Mouse (Mus musculus) granulocyte monocyte progenitor cell, adult 5-6 weeks (primary cell): ENCODE data around the gene Ighmbp2. TPM values are rescaled to one million over a fixed set of nuclear protein-coding genes. Genes with fewer than 3 reads are reported as not detected.

Source experiments
- ATAC-seq: replicated peaks from 2 replicates; pipeline ENCODE4 v1.8.0; 2016; ENCODE audit warnings: mild to moderate bottlenecking, moderate TSS enrichment, inconsistent platforms; ENCODE audit not compliant: poor library complexity, severe bottlenecking
- total RNA-seq, 2 experiments: library from RNA; stranded (forward) in 1 of 2; stranded (reverse) in 1 of 2; fragments of 200-712, 200-1000 nt in 1 of 2; fragments of >200 nt in 1 of 2; fragmentation: Nextera tagmentation in 1 of 2; gene quantifications; 2 replicates each; pipeline ENCODE4 v1.2.3; 2014 to 2017

The Ighmbp2 gene
- total RNA-seq (2014; fragmentation: Nextera tagmentation) (2.9 and 6.4 TPM in 2 replicates), total RNA-seq (2017) (4.8 and 6.8 TPM in 2 replicates)

DNA sequence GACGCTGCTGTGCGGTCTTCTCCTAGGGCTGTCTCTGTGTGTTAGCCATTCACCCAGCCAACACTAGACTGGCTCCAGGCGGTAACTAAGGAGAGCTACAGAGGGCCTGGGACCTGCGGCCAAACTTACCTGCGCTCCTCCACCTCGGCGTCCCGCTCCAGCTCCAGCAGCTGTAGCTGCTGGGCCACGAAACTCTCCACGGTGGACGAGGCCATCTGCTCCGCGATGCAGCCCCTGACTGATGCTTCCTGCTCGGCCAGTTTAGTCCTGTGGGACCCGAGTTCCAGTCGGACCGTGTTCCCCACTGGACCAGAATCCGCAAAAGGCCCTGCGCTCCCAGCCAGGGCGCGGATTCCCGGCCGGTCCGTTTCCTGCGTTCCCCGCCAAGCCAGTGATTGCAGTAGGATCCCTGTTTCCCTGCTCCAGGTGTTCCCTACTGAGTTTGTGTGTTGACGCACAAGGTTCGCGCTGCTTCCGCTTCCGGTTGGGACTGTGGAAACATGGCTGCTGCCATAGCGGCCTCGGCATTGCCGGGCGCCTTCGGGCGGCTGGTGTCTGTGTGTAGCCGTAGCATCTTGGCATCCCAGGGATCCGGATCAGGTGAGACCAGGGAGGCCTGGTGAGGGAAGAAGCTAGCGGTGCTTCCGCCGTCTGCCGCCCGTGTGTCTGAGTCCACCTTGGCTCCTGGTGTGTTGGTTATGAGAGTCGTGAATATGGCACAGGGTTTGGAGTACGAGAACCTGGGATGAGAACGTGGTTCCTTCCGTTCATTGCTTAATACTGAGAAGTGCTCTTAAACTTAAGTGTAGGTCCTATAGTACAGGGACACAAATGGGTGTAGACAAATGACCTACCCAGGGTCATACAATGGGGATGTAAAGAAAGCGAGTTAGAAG, at the start of gene Ighmbp2, which contains the start of gene Mrpl21:
Ighmbp2 (minus strand) TSS at position 446 of the 896 bp plus-strand sequence.
Mrpl21 (plus strand) TSS at position 330 of the 896 bp plus-strand sequence.
- ATAC-seq = peak; percentile 88

GRCm38 (mm10) chr19:3326479-3327047, 43.7 kb upstream of the Ighmbp2 start:
- no peak for ATAC-seq

DNA sequence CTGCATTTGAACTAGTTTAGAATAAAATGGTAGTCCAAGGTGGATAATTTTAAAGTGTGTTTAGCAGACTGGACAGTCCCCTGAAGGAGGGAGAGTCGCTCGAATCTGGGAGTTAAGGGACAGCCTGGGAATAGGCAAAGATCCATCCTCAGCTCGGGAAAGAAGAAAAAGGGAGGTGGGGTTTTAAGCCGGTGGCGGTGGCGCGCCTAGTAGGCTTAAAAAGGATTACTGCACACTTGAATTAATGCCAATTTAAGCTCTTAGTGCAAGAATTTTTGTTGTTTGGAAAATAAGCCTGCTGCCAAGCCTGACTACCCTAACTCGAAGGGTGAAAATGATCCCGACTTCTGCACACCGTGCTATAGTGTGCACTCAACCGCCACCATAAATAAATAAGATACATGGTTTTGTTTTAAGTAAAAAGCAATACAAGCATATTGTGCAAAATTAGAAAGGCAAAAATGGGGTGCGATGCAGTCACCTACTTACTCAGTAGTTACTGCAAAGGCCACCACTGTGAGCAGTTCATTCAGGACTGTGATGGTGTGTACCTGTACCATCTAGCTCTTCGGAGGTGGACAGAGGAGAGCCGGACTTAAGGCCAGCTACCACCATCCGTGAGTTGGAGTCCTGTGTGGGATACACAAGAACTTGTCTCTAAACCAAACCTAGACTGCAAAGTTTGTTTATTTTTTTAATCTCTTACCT, 43.1 kb upstream of the Ighmbp2 start:
- ATAC-seq = no peak

GRCm38 (mm10) chr19:3324931-3325711, 42.3 kb upstream of the Ighmbp2 start:
- peak; percentile 42 for ATAC-seq

GRCm38 (mm10) chr19:3324271-3324811, 41.5 kb upstream of the Ighmbp2 start:
- no peak for ATAC-seq

DNA sequence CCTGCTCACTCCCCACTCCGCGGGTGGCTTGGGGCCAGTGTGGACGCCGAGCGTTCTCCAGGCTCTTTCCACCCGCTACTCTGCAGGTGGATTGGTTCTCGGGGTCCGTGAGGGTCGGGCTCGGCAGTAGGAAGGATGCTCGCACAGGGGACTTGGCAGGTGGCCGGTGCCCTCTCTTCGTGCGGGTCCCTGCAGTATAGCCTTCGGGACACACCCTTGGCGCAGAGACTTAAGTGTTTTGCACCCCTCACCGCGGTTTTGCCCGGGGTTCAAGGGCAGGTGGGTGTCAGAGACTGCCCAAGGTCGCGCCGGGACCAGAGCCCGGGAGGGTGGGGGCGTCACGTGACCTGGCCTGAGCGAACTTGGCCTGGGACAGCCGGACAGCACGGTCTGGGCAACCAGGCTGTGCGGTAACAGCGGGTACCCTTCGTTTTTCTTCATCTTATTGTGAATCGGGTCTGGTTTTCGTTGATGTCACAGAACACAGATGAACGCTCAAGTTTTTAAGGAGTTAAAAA, 41.0 kb upstream of the Ighmbp2 start:
- no peak for ATAC-seq

DNA sequence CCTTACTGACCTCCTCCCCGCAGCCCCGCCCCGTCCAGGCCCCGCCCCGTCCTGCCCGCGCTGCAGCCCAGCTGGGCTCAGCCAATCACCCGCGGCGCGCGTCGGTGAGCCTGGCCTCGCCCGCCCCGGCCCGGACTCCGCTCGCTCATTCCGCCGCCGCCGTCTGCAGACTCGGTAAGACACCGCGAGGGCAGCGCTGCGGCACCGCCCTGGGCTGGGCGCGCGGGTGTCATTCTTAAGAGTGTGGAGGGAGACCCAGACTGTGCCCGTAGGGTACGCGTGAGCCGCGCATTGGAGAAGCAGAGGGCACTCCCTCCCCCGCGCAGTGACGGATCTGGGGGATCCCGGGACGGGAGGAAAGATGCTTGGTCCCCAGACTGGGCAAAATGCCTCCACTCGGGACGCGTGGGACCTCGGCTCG, 40.4 kb upstream of the Ighmbp2 start:
- ATAC-seq = peak; percentile 44

DNA sequence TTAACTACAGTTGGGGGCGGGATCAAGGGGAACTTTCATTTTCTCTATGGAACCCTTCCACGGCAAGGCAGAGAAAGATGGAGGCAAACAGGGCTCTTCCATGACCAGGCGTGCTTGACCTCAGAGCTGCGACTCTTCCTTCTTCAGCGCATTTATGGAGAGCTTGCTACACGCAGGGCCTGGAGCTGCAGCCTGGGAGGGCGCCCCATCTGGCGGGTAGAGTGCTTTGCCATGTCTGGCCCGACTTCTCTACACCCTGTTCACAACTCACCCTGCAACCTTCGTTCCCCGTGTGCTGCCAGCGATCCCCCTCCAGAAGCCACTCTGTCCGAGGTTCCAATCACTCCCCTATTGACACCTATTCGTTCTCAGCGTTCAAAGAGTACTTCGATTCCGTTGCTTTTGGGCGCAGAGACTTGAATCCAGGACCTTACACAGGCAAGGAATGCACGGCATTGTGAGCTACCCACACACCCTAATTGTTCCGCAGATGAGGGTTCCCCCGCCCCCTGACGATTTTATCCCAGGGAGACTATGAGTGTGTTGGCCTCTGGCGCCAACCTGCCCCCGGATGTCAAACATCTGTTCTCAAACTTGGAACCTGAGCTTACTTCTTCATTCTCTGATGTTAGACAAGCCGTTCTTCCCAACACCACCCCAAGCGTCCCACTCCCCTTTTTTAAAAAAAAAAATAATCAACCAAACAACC, 39.6 kb upstream of the Ighmbp2 start, which contains the start of gene Cpt1a:
Cpt1a (plus strand) TSS at position 74 of the 709 bp plus-strand sequence.
- peak; percentile 25 for ATAC-seq

- ATAC-seq = peak; percentile 51
Observed at GRCm38 (mm10) chr19:3321617-3322016, 38.8 kb upstream of the Ighmbp2 start.

GRCm38 (mm10) chr19:3320801-3321200, 38.0 kb upstream of the Ighmbp2 start:
- ATAC-seq = no peak

GRCm38 (mm10) chr19:3320086-3320485, 37.3 kb upstream of the Ighmbp2 start:
- no peak for ATAC-seq

GRCm38 (mm10) chr19:3319341-3319740, 36.5 kb upstream of the Ighmbp2 start:
- ATAC-seq = no peak

GRCm38 (mm10) chr19:3307175-3307949, 24.5 kb upstream of the Ighmbp2 start:
- ATAC-seq = no peak

GRCm38 (mm10) chr19:3304017-3304416, 21.2 kb upstream of the Ighmbp2 start:
- peak; percentile 96 for ATAC-seq

DNA sequence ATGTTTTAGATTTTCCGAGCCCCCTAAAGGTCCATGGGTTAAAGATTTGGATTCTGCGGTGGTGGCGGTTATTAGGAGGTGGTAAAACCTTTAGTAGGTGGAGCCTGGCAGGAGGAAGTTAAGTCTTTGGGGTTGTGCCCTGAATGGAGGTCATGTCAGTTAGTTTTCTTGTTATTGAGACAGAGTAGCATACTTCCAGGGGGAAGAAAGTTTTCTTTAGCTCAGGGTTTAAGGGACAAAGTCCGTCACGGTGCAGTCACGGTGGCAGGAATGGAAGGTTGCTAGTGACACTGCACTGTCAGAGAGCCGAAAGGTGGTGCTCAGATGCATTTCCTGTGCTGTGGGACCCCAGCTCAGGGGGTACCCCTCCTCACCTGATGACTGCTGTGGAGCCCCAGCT, 15.0 kb upstream of the Ighmbp2 start:
- no peak for ATAC-seq

- ATAC-seq = no peak
Observed at GRCm38 (mm10) chr19:3297034-3297433, 14.2 kb upstream of the Ighmbp2 start.

DNA sequence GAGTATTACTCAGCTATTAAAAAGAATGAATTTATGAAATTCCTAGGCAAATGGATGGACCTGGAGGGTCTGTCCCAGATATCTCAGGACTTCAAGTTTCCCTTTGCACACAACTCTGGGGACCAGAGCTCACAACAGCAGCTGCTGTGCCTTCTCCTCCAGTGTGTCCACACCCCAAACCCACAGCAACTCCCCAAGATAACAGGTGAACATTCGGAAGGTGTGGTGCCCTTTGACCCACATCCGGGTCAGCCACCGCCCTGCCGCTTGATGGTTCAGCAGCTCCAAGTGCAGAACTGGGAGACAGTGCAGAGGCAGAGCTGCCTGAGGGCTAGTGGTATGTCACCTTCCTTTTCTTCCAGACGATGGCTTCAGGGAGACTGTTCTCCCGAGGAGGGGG, 12.4 kb upstream of the Ighmbp2 start:
- no peak for ATAC-seq

DNA sequence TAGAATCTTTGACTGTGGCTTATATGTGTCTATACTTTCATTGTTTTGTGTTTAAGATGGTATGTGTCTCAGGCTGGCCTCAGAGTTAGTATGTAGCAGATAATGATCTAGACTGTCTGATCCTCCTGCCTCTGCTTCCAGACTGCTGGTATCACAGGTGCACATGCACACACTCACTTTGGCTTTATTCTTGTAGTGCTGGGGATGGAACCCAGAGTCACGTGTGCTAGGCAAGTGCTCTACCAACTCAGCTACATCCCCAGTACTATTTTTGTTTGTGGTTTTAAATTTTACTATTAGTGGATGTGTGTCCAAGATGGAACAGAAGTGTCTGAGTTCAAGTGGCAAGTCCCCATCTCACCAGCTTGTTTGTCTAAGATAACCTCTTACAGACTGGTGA, 10.2 kb upstream of the Ighmbp2 start:
- ATAC-seq = no peak
